Mouse (Mus musculus): Measurements from ENCODE around the gene Grid2ip. TPM values are rescaled to one million over a fixed set of nuclear protein-coding genes. Genes with fewer than 3 reads are reported as not detected.
A peak's percentile ranks its signal among the peaks of the same experiment; 100 is the strongest.
"Not testable (repeated sequence)": the region's sequence is repeated elsewhere in the genome, so short reads cannot be mapped to it uniquely, and the experiment has no call there.

The Grid2ip gene
- polyA plus RNA-seq, 1 experiment from 2014 or later, result 0.51 TPM

DNA sequence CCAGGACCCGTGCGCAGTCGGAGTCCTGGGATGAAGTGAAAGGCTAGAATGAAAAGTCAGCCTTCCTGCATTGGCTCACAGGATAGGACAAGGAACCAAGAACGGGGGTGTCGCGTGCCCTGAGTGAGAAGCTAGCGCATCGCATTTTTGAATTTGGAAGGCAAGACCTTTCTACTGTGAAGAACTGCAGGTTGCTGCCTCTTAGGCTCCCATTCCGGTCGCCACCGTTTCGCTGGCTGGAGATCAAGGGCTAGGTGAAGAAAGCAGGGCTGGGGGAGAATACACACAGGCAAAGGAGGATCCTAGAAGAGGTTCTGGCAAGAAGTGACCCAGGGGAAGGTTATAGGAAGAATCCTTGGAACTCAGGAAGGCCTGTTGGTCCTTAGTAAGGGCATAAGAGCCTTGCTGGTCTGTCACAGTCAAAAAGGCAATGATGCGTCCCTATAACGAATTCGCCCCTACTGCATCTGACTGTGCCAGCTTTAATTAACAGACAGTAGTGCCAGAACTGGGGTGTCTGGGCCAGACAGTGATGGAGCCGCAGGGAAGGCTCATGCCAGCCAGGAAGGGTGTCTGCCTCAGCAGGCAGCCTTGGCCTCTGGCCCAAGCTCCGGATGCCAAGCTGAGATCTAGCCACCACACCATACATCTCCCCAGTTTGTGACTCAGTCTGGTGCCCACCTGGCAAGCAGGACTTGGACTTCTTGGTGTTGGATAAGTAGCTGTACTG lies 13.4 kb downstream of the Grid2ip start:
- no peaks in the 10 kb centered on the region for H3K9me3 ChIP-seq (ENCODE audit: control insufficient read depth, low read length)
- ATAC-seq (ENCODE audit: low read depth), result no peak
- no peak overlapping the region for H3K9ac ChIP-seq (ENCODE audit: low read depth, low read length)
- H3K27ac ChIP-seq (replicated peaks; ENCODE audit: low read depth, low read length), result no peak overlapping the region
- H3K27me3 ChIP-seq (replicated peaks; ENCODE audit: control insufficient read depth, insufficient read depth, low read length), result peaks cover 88% of the 10 kb centered on the region
- 28% methylated on average over 17 of the region's 17 CpGs for WGBS
- peak overlapping the region; percentile 27 for H3K4me3 ChIP-seq (ENCODE audit: low read depth, low read length)
- DNase-seq (ENCODE audit: low spot score), result no peak
- H3K4me1 ChIP-seq (ENCODE audit: control insufficient read depth, insufficient read depth, low read length), result 0 out of 2 replicates have a peak, but pooled peaks cover 11% of the 10 kb centered on the region
- H3K4me2 ChIP-seq (ENCODE audit: low read depth, low read length), result peak overlapping the region; percentile 46; the same call in 1 of the 2 replicates
- H3K36me3 ChIP-seq (ENCODE audit: control insufficient read depth, insufficient read depth, low read length), result no peaks in the 10 kb centered on the region

DNA sequence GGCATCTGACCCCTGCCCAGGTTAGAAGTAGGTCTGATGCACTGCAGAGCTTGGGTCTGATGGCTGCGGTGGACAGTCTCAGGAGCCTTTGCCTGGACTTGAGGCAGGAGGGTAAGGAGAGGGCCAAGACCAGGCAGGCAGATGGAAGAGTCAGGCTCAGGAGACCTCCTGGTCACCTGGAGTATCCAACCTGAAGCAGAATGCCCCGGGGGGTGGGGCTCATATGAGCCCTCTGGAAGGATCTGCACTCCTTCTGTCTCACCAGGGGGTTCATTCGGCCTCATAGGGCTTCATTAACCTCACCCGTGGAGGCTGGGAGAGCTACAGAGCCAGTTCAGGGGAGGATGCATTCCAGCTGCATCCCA lies 14.0 kb downstream of the Grid2ip start:
- Histone ChIP-seq H3K4me1 (ENCODE audit: control insufficient read depth, insufficient read depth, low read length) (0 out of 2 replicates have a peak, but pooled peaks cover 11% of the 10 kb centered on the region), H3K4me2 (ENCODE audit: low read depth, low read length) (no peak overlapping the region), H3K4me3 (ENCODE audit: low read depth, low read length) (no peak overlapping the region), H3K36me3 (ENCODE audit: control insufficient read depth, insufficient read depth, low read length) (no peaks in the 10 kb centered on the region), H3K27ac (replicated peaks; ENCODE audit: low read depth, low read length) (no peak overlapping the region), H3K9me3 (ENCODE audit: control insufficient read depth, low read length) (no peaks in the 10 kb centered on the region), H3K9ac (ENCODE audit: low read depth, low read length) (no peak overlapping the region), H3K27me3 (replicated peaks; ENCODE audit: control insufficient read depth, insufficient read depth, low read length) (peaks cover 85% of the 10 kb centered on the region)
- DNase-seq (ENCODE audit: low spot score) (no peak), ATAC-seq (ENCODE audit: low read depth) (no peak)
- 47% methylated on average over 4 of the region's 4 CpGs for WGBS

DNA sequence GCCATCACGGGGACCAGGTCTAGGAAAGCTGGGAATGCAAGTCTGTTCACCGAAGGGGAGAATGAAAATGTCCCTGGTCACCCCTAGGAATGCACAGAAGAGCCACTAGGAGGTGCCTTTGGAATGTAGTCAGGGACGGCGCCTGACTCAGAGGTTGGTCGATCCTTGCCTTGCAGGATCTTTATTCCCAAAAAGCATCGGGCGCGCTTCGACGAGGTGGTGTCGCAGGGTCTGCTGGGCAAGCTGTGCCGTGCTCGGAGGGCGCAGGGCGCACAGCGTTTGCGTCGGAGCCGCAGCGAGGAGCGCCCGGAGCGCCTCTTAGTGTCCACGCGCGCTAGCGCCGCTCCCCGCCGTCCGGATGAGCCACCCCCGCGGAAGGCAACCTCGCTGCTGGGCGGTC lies 15.7 kb downstream of the Grid2ip start:
- DNase-seq (ENCODE audit: low spot score) (peak; percentile 31), ATAC-seq (ENCODE audit: low read depth) (no peak)
- Histone ChIP-seq H3K9me3 (ENCODE audit: control insufficient read depth, low read length) (no peaks in the 10 kb centered on the region), H3K27me3 (replicated peaks; ENCODE audit: control insufficient read depth, insufficient read depth, low read length) (peaks cover 76% of the 10 kb centered on the region), H3K9ac (ENCODE audit: low read depth, low read length) (0 out of 2 replicates have a peak overlapping the region, but pooled peaks have one; percentile 46), H3K4me2 (ENCODE audit: low read depth, low read length) (peak overlapping the region; percentile 59), H3K36me3 (ENCODE audit: control insufficient read depth, insufficient read depth, low read length) (no peaks in the 10 kb centered on the region), H3K4me3 (ENCODE audit: low read depth, low read length) (peak overlapping the region; percentile 37), H3K4me1 (ENCODE audit: control insufficient read depth, insufficient read depth, low read length) (0 out of 2 replicates have a peak, but pooled peaks cover 11% of the 10 kb centered on the region), H3K27ac (replicated peaks; ENCODE audit: low read depth, low read length) (no peak overlapping the region)
- WGBS, result 2% methylated on average over 15 of the region's 35 CpGs

DNA sequence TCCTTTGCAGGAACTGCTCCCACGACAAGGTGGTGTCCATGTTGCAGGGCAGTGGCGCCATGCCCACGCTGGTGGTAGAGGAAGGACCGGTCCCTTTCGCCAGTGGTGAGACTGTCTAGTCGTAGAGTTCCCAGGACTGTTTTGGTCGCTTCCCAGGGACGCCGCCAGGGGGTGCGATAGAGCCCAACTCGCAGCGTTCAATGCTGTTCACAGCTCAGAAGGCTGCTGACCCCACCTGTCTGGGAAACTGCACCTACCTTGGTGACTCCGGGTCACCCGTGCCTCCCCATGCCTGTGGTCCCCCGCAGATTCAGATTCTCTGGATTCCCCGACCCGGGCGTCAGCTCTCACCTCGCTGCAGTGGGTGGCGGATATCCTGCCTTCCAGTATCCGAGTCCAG lies 18.1 kb downstream of the Grid2ip start:
- H3K27me3 ChIP-seq (replicated peaks; ENCODE audit: control insufficient read depth, insufficient read depth, low read length), result peaks cover 52% of the 10 kb centered on the region

DNA sequence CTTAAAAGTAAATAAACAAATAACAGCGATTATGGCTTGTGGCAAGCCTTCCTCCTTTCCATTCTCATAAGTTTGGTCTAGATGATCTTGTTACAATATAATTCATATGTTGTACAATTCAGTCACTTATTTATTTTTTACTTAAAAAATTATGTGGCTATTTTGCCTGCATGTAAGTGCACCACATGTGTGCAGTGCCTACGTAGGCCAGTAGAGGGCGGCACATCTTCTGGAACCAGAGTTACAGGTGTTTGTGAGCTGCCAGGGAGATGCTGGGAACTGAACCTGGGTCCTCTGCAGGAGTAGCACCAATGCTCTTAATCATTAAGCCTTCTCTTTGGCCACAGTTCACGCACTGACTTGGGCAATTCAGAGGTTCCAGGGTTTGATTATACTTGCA lies 19.0 kb downstream of the Grid2ip start:
- DNase-seq (ENCODE audit: low spot score), result no peak
- Histone ChIP-seq H3K9me3 (ENCODE audit: control insufficient read depth, low read length) (no peaks in the 10 kb centered on the region), H3K4me3 (ENCODE audit: low read depth, low read length) (no peak overlapping the region), H3K4me2 (ENCODE audit: low read depth, low read length) (no peak overlapping the region), H3K4me1 (ENCODE audit: control insufficient read depth, insufficient read depth, low read length) (0 out of 2 replicates have a peak, but pooled peaks cover 4% of the 10 kb centered on the region), H3K27ac (replicated peaks; ENCODE audit: low read depth, low read length) (no peak overlapping the region), H3K36me3 (ENCODE audit: control insufficient read depth, insufficient read depth, low read length) (no peaks in the 10 kb centered on the region), H3K9ac (ENCODE audit: low read depth, low read length) (no peak overlapping the region), H3K27me3 (replicated peaks; ENCODE audit: control insufficient read depth, insufficient read depth, low read length) (peaks cover 43% of the 10 kb centered on the region)
- ATAC-seq (ENCODE audit: low read depth), result no peak
- WGBS, result 85% methylated on average over 4 of the region's 4 CpGs

More for the DNA sequence above, 18.1 kb downstream of the Grid2ip start:
- peak; percentile 50 for ATAC-seq (ENCODE audit: low read depth)
- WGBS, result 12% methylated on average over 17 of the region's 21 CpGs
- Histone ChIP-seq H3K27ac (replicated peaks; ENCODE audit: low read depth, low read length) (no peak overlapping the region), H3K36me3 (ENCODE audit: control insufficient read depth, insufficient read depth, low read length) (no peaks in the 10 kb centered on the region), H3K9ac (ENCODE audit: low read depth, low read length) (no peak overlapping the region), H3K4me1 (ENCODE audit: control insufficient read depth, insufficient read depth, low read length) (0 out of 2 replicates have a peak, but pooled peaks cover 4% of the 10 kb centered on the region), H3K4me3 (ENCODE audit: low read depth, low read length) (peak overlapping the region; percentile 18), H3K4me2 (ENCODE audit: low read depth, low read length) (peak overlapping the region; percentile 43), H3K9me3 (ENCODE audit: control insufficient read depth, low read length) (no peaks in the 10 kb centered on the region)
- peak; percentile 30 for DNase-seq (ENCODE audit: low spot score)

DNA sequence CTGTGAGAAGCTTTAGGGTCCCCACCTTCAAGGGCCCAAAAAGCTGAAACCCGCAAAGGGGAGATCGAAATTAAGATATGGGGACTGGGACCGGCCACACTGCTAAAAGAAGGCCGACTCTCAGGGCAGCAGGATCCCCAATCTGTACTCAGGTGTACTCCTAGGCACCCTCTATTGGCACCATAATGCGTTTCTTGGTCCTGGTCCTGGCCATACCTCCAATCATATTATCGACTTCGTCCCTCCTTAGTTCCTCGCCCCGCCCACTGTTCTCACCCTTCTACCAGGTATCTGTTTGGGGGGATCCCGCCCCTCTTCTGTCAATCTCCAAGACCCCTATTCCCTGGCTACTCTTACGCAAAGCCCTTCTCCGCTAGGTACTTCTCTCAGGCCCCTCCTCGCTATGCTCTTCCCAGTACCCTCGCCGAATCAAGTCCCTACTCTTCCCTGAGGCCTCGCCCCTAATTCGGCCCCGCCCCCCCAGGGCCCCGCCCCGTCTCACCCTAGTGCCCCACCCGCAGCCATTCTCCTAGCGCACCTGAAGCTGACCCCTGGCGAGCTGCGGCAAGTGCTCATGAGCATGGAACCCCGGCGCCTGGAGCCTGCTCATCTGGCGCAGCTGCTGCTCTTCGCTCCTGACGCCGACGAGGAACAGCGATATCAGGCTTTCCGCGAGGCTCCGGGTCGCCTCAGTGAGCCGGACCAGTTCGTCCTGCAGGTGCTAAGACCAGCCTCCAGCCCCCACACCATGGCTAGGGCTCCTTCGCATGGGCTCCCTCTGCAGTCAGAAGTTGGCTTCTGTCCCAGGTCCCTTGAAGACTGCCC lies 29.9 kb downstream of the Grid2ip start:
- Histone ChIP-seq H3K36me3 (ENCODE audit: control insufficient read depth, insufficient read depth, low read length) (no peaks in the 10 kb centered on the region), H3K27ac (replicated peaks; ENCODE audit: low read depth, low read length) (no peak overlapping the region), H3K4me1 (ENCODE audit: control insufficient read depth, insufficient read depth, low read length) (0 out of 2 replicates have a peak, but pooled peaks cover 7% of the 10 kb centered on the region), H3K9me3 (ENCODE audit: control insufficient read depth, low read length) (no peaks in the 10 kb centered on the region), H3K27me3 (replicated peaks; ENCODE audit: control insufficient read depth, insufficient read depth, low read length) (peaks cover 26% of the 10 kb centered on the region), H3K9ac (ENCODE audit: low read depth, low read length) (peak overlapping the region; percentile 30; the same call in 1 of the 2 replicates), H3K4me3 (ENCODE audit: low read depth, low read length) (peak overlapping the region; percentile 33), H3K4me2 (ENCODE audit: low read depth, low read length) (peak overlapping the region; percentile 68)
- ATAC-seq (ENCODE audit: low read depth) (peak; percentile 81), DNase-seq (ENCODE audit: low spot score) (peak; percentile 33)
- 11% methylated on average over 39 of the region's 39 CpGs for WGBS

DNA sequence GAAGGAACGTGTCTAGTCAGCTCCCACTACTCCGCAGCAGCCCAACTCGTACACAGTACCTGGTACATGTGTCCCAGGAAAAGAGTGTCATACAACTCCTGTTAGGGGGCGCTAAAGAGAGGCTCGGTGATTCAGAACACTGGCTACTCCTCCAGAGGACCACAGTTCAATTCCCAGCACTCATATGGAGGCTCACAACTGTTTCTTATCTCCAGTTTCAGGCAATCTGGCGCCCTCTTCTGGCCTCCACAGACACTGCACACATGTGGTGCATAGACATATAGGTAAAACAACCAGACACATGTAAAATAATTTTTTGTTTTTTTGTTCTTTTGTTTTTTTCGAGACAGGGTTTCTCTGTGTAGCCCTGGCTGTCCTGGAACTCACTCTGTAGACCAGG lies 37.0 kb downstream of the Grid2ip start:
- no peak for ATAC-seq (ENCODE audit: low read depth)
- WGBS, result 80% methylated on average over 7 of the region's 7 CpGs

DNA sequence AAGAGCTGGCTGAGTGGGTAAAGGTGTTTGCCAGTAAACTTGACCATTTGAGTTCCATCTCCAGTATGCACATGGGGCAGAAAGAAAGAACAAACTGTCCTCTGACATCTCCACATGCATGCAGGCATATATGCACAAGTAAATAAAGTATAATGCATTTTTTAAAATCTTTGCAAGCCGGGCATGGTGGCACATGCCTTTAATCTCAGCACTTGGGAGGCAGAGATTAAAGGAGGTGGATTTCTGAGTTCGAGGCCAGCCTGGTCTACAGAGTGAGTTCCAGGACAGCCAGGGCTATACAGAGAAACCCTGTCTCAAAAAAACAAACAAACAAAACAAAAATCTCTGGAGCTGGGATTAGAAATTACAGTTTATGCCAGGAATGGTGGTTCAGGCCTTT lies 37.8 kb downstream of the Grid2ip start:
- not testable (repeated sequence) for H3K4me1 ChIP-seq (ENCODE audit: control insufficient read depth, insufficient read depth, low read length); H3K36me3 ChIP-seq (ENCODE audit: control insufficient read depth, insufficient read depth, low read length); ATAC-seq (ENCODE audit: low read depth); H3K4me2 ChIP-seq (ENCODE audit: low read depth, low read length); H3K4me3 ChIP-seq (ENCODE audit: low read depth, low read length); H3K9ac ChIP-seq (ENCODE audit: low read depth, low read length); H3K27ac ChIP-seq (replicated peaks; ENCODE audit: low read depth, low read length); DNase-seq (ENCODE audit: low spot score); H3K27me3 ChIP-seq (replicated peaks; ENCODE audit: control insufficient read depth, insufficient read depth, low read length); H3K9me3 ChIP-seq (ENCODE audit: control insufficient read depth, low read length)
- 81% methylated on average over 2 of the region's 2 CpGs for WGBS

More for the DNA sequence above, 37.0 kb downstream of the Grid2ip start:
- no peak for DNase-seq (ENCODE audit: low spot score)
- Histone ChIP-seq H3K27me3 (replicated peaks; ENCODE audit: control insufficient read depth, insufficient read depth, low read length) (no peaks in the 10 kb centered on the region), H3K27ac (replicated peaks; ENCODE audit: low read depth, low read length) (no peak overlapping the region), H3K4me1 (ENCODE audit: control insufficient read depth, insufficient read depth, low read length) (no peaks in the 10 kb centered on the region), H3K36me3 (ENCODE audit: control insufficient read depth, insufficient read depth, low read length) (0 out of 2 replicates have a peak, but pooled peaks cover 4% of the 10 kb centered on the region), H3K9ac (ENCODE audit: low read depth, low read length) (no peak overlapping the region), H3K9me3 (ENCODE audit: control insufficient read depth, low read length) (0 out of 2 replicates have a peak, but pooled peaks cover 4% of the 10 kb centered on the region), H3K4me2 (ENCODE audit: low read depth, low read length) (no peak overlapping the region), H3K4me3 (ENCODE audit: low read depth, low read length) (no peak overlapping the region)

Measured in embryonic facial prominence, embryonic 14.5 days (tissue).